ENCODE assay signal across 1 mouse cellular context in the genomic region with DNA sequence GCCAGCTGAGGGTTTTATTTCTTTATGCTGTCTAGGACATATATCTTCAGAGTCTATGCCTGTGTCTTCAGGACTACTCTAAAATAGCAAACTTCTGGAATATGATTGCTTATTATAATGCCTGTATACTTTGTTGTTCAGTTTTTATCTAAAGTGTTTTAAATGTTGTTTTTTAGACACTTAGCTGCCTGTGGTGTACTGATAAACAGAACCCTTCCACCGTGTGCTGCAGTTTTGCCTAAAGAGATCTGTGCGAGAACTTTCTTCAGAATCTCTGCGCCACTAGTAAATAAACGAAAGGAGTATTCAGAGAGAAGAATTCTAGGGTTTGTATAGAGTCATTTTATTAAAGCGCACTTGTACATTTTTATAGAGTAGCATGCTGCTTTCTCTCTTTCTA.
TF ChIP-seq lines count a peak whose summit lies in the region.

No protein-coding gene starts in this region.

TF ChIP-seq in MEL, 35 proteins besides CTCF, POLR2A, EP300 and RAD21:
- TF ChIP-seq TBP (IDR thresholded peaks at IDR 0.05; ENCODE audit: low read depth, low read length) (no peak), GATA1 (IDR thresholded peaks at IDR 0.05; ENCODE audit: low read depth, low read length) (0 out of 2 replicates have a peak, but pooled peaks have one; percentile 11)
